Mouse (Mus musculus) heart, adult 2 months (tissue): ENCODE measurements at regions not wholly inside any gene's neighbourhood (a gene's known extent, or its start where the extent isn't known, plus 50 kb on each side); places are given as distances from the start of the nearest gene placed in this dataset.

Source experiments
- CTCF ChIP-seq: fragments of 200-600 bp; IDR thresholded peaks from 2 replicates; pipeline ENCODE4 v1.8.1; 2022; ENCODE audit warnings: antibody characterized with exemption, mild to moderate bottlenecking, moderate library complexity
- POLR2A ChIP-seq: fragments of 200-500 bp; IDR thresholded peaks from 2 replicates; pipeline ENCODE4 v1.6.1; 2011; ENCODE audit warnings: mild to moderate bottlenecking, low read depth, low read length, control low read depth; ENCODE audit not compliant: insufficient read depth

- TF ChIP-seq CTCF (no peak), POLR2A (no peak)
These were observed 459.0 kb downstream of the D3Ertd751e start for GRCm38 (mm10) chr3:42201373-42201772.
